Mouse (Mus musculus) kidney, adult 9 months (tissue): ENCODE results near the gene Rhbdd2.

ENCODE experiments used
- DNase-seq: peaks from one replicate; pipeline ENCODE4 v3.0.0; 2022

Rhbdd2 gene

DNA sequence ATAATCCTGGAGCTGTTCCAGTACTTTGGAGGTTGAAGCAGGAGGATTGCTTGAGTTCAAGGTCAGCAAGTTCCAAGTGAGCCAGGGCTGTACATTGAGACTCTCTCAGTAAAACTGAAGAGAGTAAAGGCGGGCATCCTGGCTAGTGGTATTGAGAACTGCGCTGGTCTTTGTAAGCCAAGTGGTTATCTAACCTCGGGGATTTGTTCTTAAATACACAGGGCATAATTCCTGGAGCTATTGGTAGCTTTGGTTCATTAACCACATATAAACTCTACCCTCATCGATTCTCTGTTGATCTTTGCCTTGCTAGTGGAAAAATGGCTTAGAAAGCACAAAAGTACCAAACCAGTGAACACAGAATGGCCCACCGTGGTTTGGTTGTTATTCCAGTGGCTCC, 58.0 kb downstream of the Rhbdd2 start:
- peak; percentile 52 for DNase-seq

DNA sequence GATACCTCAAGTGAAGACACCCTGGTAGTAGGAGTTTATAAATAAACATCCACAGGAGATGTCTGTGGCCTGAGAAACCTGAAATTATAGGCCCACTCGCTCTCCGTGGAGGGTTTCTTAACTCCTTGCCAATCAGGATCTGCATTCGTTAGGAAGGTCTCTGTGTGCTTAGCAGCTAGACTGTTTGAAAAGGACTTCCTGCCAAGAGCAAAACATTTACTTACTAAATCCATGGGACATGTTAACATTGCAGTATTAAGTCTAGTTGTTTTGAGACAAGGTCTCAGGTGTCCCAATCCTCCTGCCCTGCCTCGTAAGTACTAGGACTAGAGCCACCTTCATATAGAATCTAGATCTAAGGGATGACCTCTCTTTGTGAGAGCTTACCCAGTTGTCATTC, 58.8 kb downstream of the Rhbdd2 start:
- DNase-seq, result no peak

DNA sequence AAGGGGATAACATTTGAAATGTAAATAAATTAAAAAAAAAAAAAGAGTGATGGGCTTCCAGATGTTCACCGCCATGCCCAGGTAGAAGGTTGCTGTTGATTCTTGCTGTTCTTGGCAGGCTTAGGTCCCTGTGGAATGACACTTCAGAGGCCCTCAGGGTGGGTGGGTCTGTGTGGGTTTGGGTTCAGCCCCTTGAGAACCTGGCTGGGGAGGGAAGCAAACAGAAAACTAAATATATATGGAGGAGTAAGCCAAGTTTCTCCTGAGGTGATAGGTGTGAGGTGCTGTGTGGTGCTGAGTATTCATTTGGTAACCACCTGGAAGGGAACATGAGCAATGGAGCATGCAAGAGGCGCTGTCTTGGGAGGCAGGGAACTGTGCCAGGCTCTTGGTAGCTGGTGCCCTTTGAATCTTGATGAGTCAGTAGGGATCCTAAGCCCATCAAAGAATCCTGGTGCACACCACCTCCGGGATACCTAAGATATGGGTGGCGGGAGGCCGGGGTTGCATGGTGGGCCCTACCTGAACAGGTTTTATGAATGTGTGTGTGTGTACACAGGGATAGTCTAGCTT, 60.9 kb downstream of the Rhbdd2 start:
- DNase-seq, result peak; percentile 94

DNA sequence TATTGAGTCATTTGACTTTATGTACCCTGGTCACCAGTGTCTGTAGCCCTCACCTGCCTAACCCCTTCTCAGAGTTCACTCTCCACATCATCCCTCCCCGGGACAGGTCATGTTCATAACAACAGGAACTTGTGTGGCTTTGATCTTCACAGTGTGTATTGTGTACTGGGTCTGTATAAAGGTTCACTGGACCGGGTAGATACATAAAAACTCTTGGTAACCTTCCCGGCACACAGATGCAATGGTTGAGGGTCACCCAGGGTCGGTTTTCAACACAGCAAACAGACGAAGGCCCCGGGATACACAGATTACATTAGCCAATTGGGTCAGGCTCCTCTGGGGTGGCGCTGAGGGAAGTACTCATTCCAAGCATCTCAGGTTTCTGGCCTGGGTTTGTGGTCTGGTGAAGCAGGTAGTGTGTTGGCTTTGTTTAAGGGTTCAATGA, 62.9 kb downstream of the Rhbdd2 start:
- peak; percentile 40 for DNase-seq
